Mouse (Mus musculus) B cell, adult 62 days (primary cell): ENCODE data around the gene Ccdc138. TPM values are rescaled to one million over a fixed set of nuclear protein-coding genes. Genes with fewer than 3 reads are reported as not detected.

ENCODE experiments used
- total RNA-seq: library from RNA; stranded (reverse); gene quantifications from 4 replicates; pipeline ENCODE4 v1.2.4, GENCODE M21; 2023

Ccdc138 gene
- 3.6 to 5.5 TPM (median 4.1 TPM) in 4 replicates for total RNA-seq

GRCm38 (mm10) chr10:58497320-58498284 is at the start of gene Ccdc138:
Gene Ccdc138, plus strand, starts transcription at chr10:58497948.

Other genes starting within 250 kb of the Ccdc138 start
- 28.5 to 37.0 TPM (median 31.4 TPM) in 4 replicates for gene Gcc2, start 242.5 kb upstream of the Ccdc138 start, total RNA-seq
- 51.2 to 62.6 TPM (median 57.8 TPM) in 4 replicates for gene Lims1, start 174.5 kb upstream of the Ccdc138 start, total RNA-seq
- 198 to 207 TPM (median 203 TPM) in 4 replicates for gene Ranbp2, start 51.0 kb upstream of the Ccdc138 start, total RNA-seq
- not detected in 4 replicates for gene Edar, start 177.7 kb downstream of the Ccdc138 start, total RNA-seq
- gene Gm17542, start 220.3 kb downstream of the Ccdc138 start, total RNA-seq: not detected in 4 replicates